Mouse (Mus musculus) 3134 (cell line): Measurements from ENCODE around the gene Ccdc144b.
A peak's percentile ranks its signal among the peaks of the same experiment; 100 is the strongest.

Source experiments
- DNase-seq: peaks from one replicate; pipeline ENCODE4 v3.0.0-alpha.2; 2011; ENCODE audit warnings: low spot score; ENCODE audit not compliant: insufficient read length; ENCODE audit errors: extremely low read depth

Gene Ccdc144b

GRCm38 (mm10) chr3:36053447-36053846 is at the start of gene Ccdc144b:
Gene Ccdc144b, minus strand, starts transcription at chr3:36053547.
- DNase-seq: no peak

- DNase-seq: peak; percentile 47
These were observed 42.0 kb upstream of the Ccdc144b start for GRCm38 (mm10) chr3:36095371-36095770.

- DNase-seq: no peak
These were observed 34.2 kb upstream of the Ccdc144b start for GRCm38 (mm10) chr3:36087591-36087990.

GRCm38 (mm10) chr3:36085394-36085793 is 32.0 kb upstream of the Ccdc144b start:
- no peak for DNase-seq

- no peak for DNase-seq
These were observed 30.0 kb upstream of the Ccdc144b start for GRCm38 (mm10) chr3:36083381-36083780.

GRCm38 (mm10) chr3:36082843-36083242 is 29.5 kb upstream of the Ccdc144b start:
- no peak for DNase-seq

- no peak for DNase-seq
These were observed 27.4 kb upstream of the Ccdc144b start for GRCm38 (mm10) chr3:36080741-36081140.

- DNase-seq: no peak
These were observed 26.5 kb upstream of the Ccdc144b start for GRCm38 (mm10) chr3:36079886-36080285.

GRCm38 (mm10) chr3:36077386-36077785 is 24.0 kb upstream of the Ccdc144b start:
- DNase-seq: no peak

GRCm38 (mm10) chr3:36075466-36075865 is 22.1 kb upstream of the Ccdc144b start:
- DNase-seq: no peak

GRCm38 (mm10) chr3:36074231-36074630 is 20.9 kb upstream of the Ccdc144b start:
- DNase-seq: no peak

GRCm38 (mm10) chr3:36071047-36071446 is 17.7 kb upstream of the Ccdc144b start:
- DNase-seq: no peak

GRCm38 (mm10) chr3:36070436-36070835 is 17.1 kb upstream of the Ccdc144b start:
- DNase-seq: no peak

- no peak for DNase-seq
These were observed 14.4 kb upstream of the Ccdc144b start for GRCm38 (mm10) chr3:36067731-36068130.

GRCm38 (mm10) chr3:36065843-36066651 is 12.7 kb upstream of the Ccdc144b start, which contains the start of gene Acad9:
Gene Acad9, plus strand, starts transcription at chr3:36065979.
- peak; percentile 97 for DNase-seq

GRCm38 (mm10) chr3:36065166-36065565 is 11.8 kb upstream of the Ccdc144b start:
- DNase-seq: no peak

GRCm38 (mm10) chr3:36064592-36065061 is 11.3 kb upstream of the Ccdc144b start:
- DNase-seq: no peak

GRCm38 (mm10) chr3:36060096-36060850 is 6.9 kb upstream of the Ccdc144b start:
- no peak for DNase-seq

- DNase-seq: no peak
These were observed 4.2 kb downstream of the Ccdc144b start for GRCm38 (mm10) chr3:36049106-36049505.

- DNase-seq: no peak
These were observed 8.3 kb downstream of the Ccdc144b start for GRCm38 (mm10) chr3:36045086-36045485.

- no peak for DNase-seq
These were observed 8.8 kb downstream of the Ccdc144b start for GRCm38 (mm10) chr3:36044520-36044919.
